Mouse (Mus musculus): ENCODE measurements at regions not wholly inside any gene's neighbourhood (a gene's known extent, or its start where the extent isn't known, plus 50 kb on each side); places are given as distances from the start of the nearest gene placed in this dataset.

DNA sequence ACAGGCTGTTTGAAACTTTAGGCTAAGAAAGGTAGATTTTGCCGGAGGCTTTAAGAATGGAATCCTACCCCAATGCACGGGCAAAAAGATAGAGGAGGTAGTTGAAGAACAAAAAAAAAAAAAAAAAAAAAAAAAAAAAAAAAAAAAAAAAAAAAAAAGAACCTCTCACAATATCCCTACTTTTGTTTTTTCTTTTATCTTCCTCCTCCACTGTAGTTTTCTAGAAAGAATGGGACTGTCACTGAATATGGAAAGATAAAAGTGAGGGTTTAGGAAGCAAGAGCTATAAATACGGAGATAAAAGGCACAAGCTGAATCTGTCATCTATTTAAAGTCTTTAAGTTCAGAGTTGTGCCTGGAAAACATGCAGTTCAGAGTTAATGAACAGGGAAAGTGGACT is 227.8 kb downstream of the AI593442 start:
- Histone ChIP-seq H3K4me3 (no peak overlapping the region), H3K4me2 (ENCODE audit: low read depth) (no peak overlapping the region), H3K79me2 (ENCODE audit: control insufficient read depth, insufficient read depth) (no peaks in the 10 kb centered on the region), H3K27me3 (ENCODE audit: control insufficient read depth, insufficient read depth, insufficient read length) (no peaks in the 10 kb centered on the region), H3ac (ENCODE audit: control insufficient read depth, insufficient read length) (no peak overlapping the region), H3K36me3 (ENCODE audit: control insufficient read depth, insufficient read depth) (no peaks in the 10 kb centered on the region)
- no peak for TF ChIP-seq POLR2A (IDR thresholded peaks at IDR 0.05; ENCODE audit: insufficient read length, low read depth)
- TF ChIP-seq REST (IDR thresholded peaks at IDR 0.05; ENCODE audit: insufficient read depth, insufficient read length) = no peak
- TF ChIP-seq E2F4 (IDR thresholded peaks at IDR 0.05; ENCODE audit: insufficient read depth) = no peak
- TF ChIP-seq MYOD1 (IDR thresholded peaks at IDR 0.05; ENCODE audit: control insufficient read depth in 1 of 3, insufficient read length in 2 of 3, low read depth in 2 of 3) = no peak
- TF ChIP-seq MYOG (IDR thresholded peaks at IDR 0.05; ENCODE audit: control insufficient read depth in 1 of 3, insufficient read depth in 1 of 3, insufficient read length in 2 of 3, low read depth in 2 of 3) = no peak
- TF ChIP-seq TCF12 (IDR thresholded peaks at IDR 0.05; ENCODE audit: insufficient read depth, poor library complexity, severe bottlenecking) = no peak
- TF ChIP-seq CEBPB (IDR thresholded peaks at IDR 0.05; ENCODE audit: insufficient read depth, poor library complexity, severe bottlenecking) = no peak
- no peak for TF ChIP-seq MAX (IDR thresholded peaks at IDR 0.05; ENCODE audit: low read depth)
- no peak for TF ChIP-seq POLR2AphosphoS2 (IDR thresholded peaks at IDR 0.05; ENCODE audit: insufficient read length, low read depth)
- no peak for TF ChIP-seq TCF3 (IDR thresholded peaks at IDR 0.05; ENCODE audit: insufficient read length, low read depth)
- TF ChIP-seq SRF (IDR thresholded peaks at IDR 0.05; ENCODE audit: control insufficient read depth, insufficient read length, low read depth) = no peak
- no peak for TF ChIP-seq USF1 (IDR thresholded peaks at IDR 0.05; ENCODE audit: low read depth)

DNA sequence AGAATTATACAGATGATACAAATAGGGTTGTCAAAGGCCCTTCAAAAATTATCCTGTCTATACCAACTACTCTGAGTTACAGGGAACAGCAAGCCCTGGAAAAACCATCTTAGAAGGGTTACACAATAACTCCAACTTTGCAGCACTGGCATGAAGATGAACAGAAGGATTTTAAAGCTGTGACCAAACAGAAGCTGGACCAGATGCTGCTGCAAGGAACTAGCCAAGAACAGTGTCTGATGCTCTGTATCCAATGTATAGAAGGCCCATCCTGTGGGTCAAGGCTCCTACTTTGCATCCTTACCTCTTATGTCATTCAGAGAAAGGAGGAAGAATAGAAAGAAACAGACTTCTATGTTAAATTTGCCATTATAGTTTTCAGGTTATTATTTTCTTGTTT is 231.3 kb downstream of the AI593442 start:
- H3ac ChIP-seq (ENCODE audit: control insufficient read depth, insufficient read length) = no peak overlapping the region
- no peak overlapping the region for H3K4me3 ChIP-seq
- TF ChIP-seq E2F4 (IDR thresholded peaks at IDR 0.05; ENCODE audit: insufficient read depth) (no peak), REST (IDR thresholded peaks at IDR 0.05; ENCODE audit: insufficient read depth, insufficient read length) (no peak), SRF (IDR thresholded peaks at IDR 0.05; ENCODE audit: control insufficient read depth, insufficient read length, low read depth) (no peak), USF1 (IDR thresholded peaks at IDR 0.05; ENCODE audit: low read depth) (no peak), MYOG (IDR thresholded peaks at IDR 0.05; ENCODE audit: control insufficient read depth in 1 of 3, insufficient read depth in 1 of 3, insufficient read length in 2 of 3, low read depth in 2 of 3) (no peak), POLR2A (IDR thresholded peaks at IDR 0.05; ENCODE audit: insufficient read length, low read depth) (no peak), CEBPB (IDR thresholded peaks at IDR 0.05; ENCODE audit: insufficient read depth, poor library complexity, severe bottlenecking) (no peak)
- no peak overlapping the region for H3K4me2 ChIP-seq (ENCODE audit: low read depth)
- H3K36me3 ChIP-seq (ENCODE audit: control insufficient read depth, insufficient read depth) = no peaks in the 10 kb centered on the region
- H3K27me3 ChIP-seq (ENCODE audit: control insufficient read depth, insufficient read depth, insufficient read length) = no peaks in the 10 kb centered on the region
- no peaks in the 10 kb centered on the region for H3K79me2 ChIP-seq (ENCODE audit: control insufficient read depth, insufficient read depth)

DNA sequence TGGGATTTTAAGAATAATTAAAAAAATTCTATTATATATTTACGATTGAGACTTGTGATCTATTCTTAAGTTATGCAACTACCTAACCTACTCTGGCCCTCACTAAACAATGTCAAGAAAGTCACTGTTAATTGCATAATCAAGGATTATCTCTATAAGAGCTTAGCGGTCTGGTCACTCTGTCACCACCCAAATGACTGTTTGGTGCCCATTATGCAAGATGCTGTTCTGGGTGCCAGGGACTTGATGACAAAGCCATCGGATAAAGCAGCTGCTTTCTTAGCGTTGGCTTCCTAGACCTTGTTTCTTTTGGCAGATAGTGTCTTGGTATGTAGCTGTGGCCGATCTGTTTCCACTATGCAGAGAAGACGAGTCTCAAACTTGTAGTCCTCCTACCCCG is 236.4 kb downstream of the AI593442 start:
- TF ChIP-seq CEBPB (IDR thresholded peaks at IDR 0.05; ENCODE audit: insufficient read depth, poor library complexity, severe bottlenecking) (no peak), POLR2A (IDR thresholded peaks at IDR 0.05; ENCODE audit: insufficient read length, low read depth) (no peak), SRF (IDR thresholded peaks at IDR 0.05; ENCODE audit: control insufficient read depth, insufficient read length, low read depth) (no peak), E2F4 (IDR thresholded peaks at IDR 0.05; ENCODE audit: insufficient read depth) (no peak), MYOD1 (IDR thresholded peaks at IDR 0.05; ENCODE audit: control insufficient read depth in 1 of 3, insufficient read length in 2 of 3, low read depth in 2 of 3) (no peak), TCF12 (IDR thresholded peaks at IDR 0.05; ENCODE audit: insufficient read depth, poor library complexity, severe bottlenecking) (no peak), TCF3 (IDR thresholded peaks at IDR 0.05; ENCODE audit: insufficient read length, low read depth) (no peak), USF1 (IDR thresholded peaks at IDR 0.05; ENCODE audit: low read depth) (no peak)
- no peaks in the 10 kb centered on the region for H3K36me3 ChIP-seq (ENCODE audit: control insufficient read depth, insufficient read depth)
- H3K27me3 ChIP-seq (ENCODE audit: control insufficient read depth, insufficient read depth, insufficient read length) = no peaks in the 10 kb centered on the region
- no peaks in the 10 kb centered on the region for H3K79me2 ChIP-seq (ENCODE audit: control insufficient read depth, insufficient read depth)
- H3K4me3 ChIP-seq = no peak overlapping the region
- no peak overlapping the region for H3ac ChIP-seq (ENCODE audit: control insufficient read depth, insufficient read length)
- no peak overlapping the region for H3K4me2 ChIP-seq (ENCODE audit: low read depth)

DNA sequence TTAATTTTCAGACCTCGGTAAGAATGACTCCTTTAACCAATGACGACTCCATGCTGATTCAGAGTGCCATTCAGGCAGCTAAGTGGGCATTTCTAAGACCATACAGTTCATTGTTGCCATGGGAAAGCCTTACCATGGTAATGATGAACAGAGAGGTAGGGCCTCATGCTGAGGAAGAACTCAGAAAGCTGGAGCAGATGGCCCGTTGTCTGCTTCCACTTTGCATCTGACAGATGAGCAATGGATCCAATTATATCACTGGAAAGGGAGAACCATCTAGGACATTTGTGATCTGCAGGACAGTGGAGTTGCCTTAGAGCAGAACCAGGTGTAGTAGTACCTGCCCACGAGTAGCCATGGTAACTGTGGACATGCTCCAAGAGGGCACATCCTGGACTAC is 245.4 kb downstream of the AI593442 start:
- no peaks in the 10 kb centered on the region for H3K27me3 ChIP-seq (ENCODE audit: control insufficient read depth, insufficient read depth, insufficient read length)
- H3K36me3 ChIP-seq (ENCODE audit: control insufficient read depth, insufficient read depth) = no peaks in the 10 kb centered on the region
- H3ac ChIP-seq (ENCODE audit: control insufficient read depth, insufficient read length) = no peak overlapping the region
- H3K4me2 ChIP-seq (ENCODE audit: low read depth) = no peak overlapping the region
- no peaks in the 10 kb centered on the region for H3K79me2 ChIP-seq (ENCODE audit: control insufficient read depth, insufficient read depth)
- no peak for TF ChIP-seq POLR2A (IDR thresholded peaks at IDR 0.05; ENCODE audit: insufficient read length, low read depth)
- TF ChIP-seq E2F4 (IDR thresholded peaks at IDR 0.05; ENCODE audit: insufficient read depth) = no peak
- no peak for TF ChIP-seq POLR2AphosphoS2 (IDR thresholded peaks at IDR 0.05; ENCODE audit: insufficient read length, low read depth)
- TF ChIP-seq TCF12 (IDR thresholded peaks at IDR 0.05; ENCODE audit: insufficient read depth, poor library complexity, severe bottlenecking) = no peak
- no peak for TF ChIP-seq TCF3 (IDR thresholded peaks at IDR 0.05; ENCODE audit: insufficient read length, low read depth)
- no peak for TF ChIP-seq USF1 (IDR thresholded peaks at IDR 0.05; ENCODE audit: low read depth)
- TF ChIP-seq CEBPB (IDR thresholded peaks at IDR 0.05; ENCODE audit: insufficient read depth, poor library complexity, severe bottlenecking) = no peak
- no peak overlapping the region for H3K4me3 ChIP-seq

DNA sequence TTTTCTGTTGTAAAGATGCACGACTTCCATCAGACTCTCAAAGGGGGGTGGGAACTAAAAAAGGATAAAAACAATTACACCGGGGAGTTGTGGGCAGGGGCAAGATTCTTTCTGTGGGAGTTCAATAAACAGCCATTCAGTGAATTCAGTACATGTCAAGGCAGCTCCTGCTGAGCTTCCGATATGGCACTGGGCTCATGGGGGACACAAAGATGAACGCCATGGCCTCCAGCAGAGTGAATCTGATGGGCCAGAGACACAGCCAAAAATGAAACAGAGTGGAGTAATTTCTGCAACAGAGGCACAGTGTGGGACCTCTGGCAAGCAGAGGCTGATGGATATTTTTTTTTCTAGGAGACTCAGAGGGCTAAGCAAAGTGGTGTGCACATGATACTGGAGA is 254.2 kb downstream of the AI593442 start:
- Histone ChIP-seq H3K4me3 (no peak overlapping the region), H3K4me2 (ENCODE audit: low read depth) (no peak overlapping the region), H3K27me3 (ENCODE audit: control insufficient read depth, insufficient read depth, insufficient read length) (no peaks in the 10 kb centered on the region), H3ac (ENCODE audit: control insufficient read depth, insufficient read length) (no peak overlapping the region), H3K36me3 (ENCODE audit: control insufficient read depth, insufficient read depth) (no peaks in the 10 kb centered on the region), H3K79me2 (ENCODE audit: control insufficient read depth, insufficient read depth) (no peaks in the 10 kb centered on the region)
- TF ChIP-seq MAX (IDR thresholded peaks at IDR 0.05; ENCODE audit: low read depth) (no peak), MYOD1 (IDR thresholded peaks at IDR 0.05; ENCODE audit: control insufficient read depth in 1 of 3, insufficient read length in 2 of 3, low read depth in 2 of 3) (no peak), POLR2A (IDR thresholded peaks at IDR 0.05; ENCODE audit: insufficient read length, low read depth) (no peak), POLR2AphosphoS2 (IDR thresholded peaks at IDR 0.05; ENCODE audit: insufficient read length, low read depth) (no peak), USF1 (IDR thresholded peaks at IDR 0.05; ENCODE audit: low read depth) (no peak), CEBPB (IDR thresholded peaks at IDR 0.05; ENCODE audit: insufficient read depth, poor library complexity, severe bottlenecking) (no peak), TCF3 (IDR thresholded peaks at IDR 0.05; ENCODE audit: insufficient read length, low read depth) (no peak), SRF (IDR thresholded peaks at IDR 0.05; ENCODE audit: control insufficient read depth, insufficient read length, low read depth) (no peak), REST (IDR thresholded peaks at IDR 0.05; ENCODE audit: insufficient read depth, insufficient read length) (no peak), TCF12 (IDR thresholded peaks at IDR 0.05; ENCODE audit: insufficient read depth, poor library complexity, severe bottlenecking) (no peak), E2F4 (IDR thresholded peaks at IDR 0.05; ENCODE audit: insufficient read depth) (no peak), MYOG (IDR thresholded peaks at IDR 0.05; ENCODE audit: control insufficient read depth in 1 of 3, insufficient read depth in 1 of 3, insufficient read length in 2 of 3, low read depth in 2 of 3) (no peak)
